Mouse (Mus musculus): Measurements from ENCODE around the gene Egln1. TPM values are rescaled to one million over a fixed set of nuclear protein-coding genes. Genes with fewer than 3 reads are reported as not detected.

The Egln1 gene
- total and polyA plus RNA-seq, 3 experiments, result 47.1 to 55.0 TPM; not detected in 1

DNA sequence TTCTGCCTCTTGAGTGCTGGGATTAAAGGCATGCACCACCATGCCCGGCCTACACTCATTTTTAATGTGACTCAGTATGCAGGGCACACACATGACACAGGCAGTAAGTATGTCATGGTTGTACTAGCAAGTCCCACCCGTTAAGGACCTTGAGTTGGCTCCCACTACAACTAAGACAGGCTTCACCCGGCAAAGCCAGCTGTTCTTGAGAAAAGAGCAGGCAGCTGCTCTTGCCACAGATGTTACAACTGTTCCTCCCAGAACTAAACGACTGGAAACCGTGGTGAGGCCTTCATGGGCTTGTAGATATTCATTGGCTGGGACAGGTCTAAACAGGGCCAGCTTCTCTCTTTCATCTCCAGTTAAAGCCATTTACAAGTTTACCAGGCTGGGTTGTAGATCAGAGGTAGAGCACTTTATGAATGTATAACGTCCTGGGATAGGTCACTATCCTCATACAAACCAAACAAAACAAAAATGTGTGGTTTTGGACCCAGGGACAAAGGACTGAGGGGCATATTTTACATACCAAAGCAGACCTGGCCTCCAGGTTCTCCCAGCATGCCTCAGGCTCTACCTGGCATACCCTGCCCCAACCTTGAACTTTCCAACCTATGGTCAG lies 21.3 kb upstream of the Egln1 start (continued):
- no peak for TF ChIP-seq USF2 (IDR thresholded peaks at IDR 0.05; ENCODE audit: borderline replicate concordance in 1 of 2, insufficient read depth in 1 of 2, low read depth in 1 of 2, low read length in 2 of 2)

DNA sequence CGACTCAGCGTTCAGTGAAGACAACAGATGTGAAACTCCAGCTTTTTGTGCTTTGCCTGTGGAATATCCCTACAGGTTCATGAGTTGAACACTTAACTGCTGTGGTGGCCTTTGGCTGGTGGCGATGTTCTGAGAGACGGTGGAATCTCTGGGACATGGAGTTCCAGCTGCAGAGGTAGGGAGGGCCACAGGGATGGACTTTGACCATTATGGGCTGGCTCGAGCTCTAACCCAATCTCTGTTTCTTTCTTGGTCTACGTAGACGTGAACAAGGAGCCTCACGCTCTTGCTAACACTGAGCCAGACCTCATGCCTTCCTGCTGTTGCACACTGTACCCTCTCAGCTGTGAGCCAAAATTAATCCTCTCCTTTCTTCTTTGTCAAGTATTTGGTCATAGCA lies 15.8 kb upstream of the Egln1 start:
- no peak for TF ChIP-seq MAFK (IDR thresholded peaks at IDR 0.05; ENCODE audit: borderline replicate concordance, low read depth, low read length)
- TF ChIP-seq E2F4 (IDR thresholded peaks at IDR 0.05; ENCODE audit: borderline replicate concordance, low read depth, low read length), result no peak
- TF ChIP-seq JUND (IDR thresholded peaks at IDR 0.05; ENCODE audit: low read depth, low read length), result no peak
- no peak for TF ChIP-seq ETS1 (IDR thresholded peaks at IDR 0.05; ENCODE audit: low read depth, low read length)
- no peak for TF ChIP-seq TBP (IDR thresholded peaks at IDR 0.05; ENCODE audit: low read depth, low read length)
- no peak for TF ChIP-seq CHD1 (IDR thresholded peaks at IDR 0.05; ENCODE audit: low read depth, low read length)
- TF ChIP-seq TAL1 (IDR thresholded peaks at IDR 0.05; ENCODE audit: low read length), result no peak
- Histone ChIP-seq H3K9me3 (replicated peaks; ENCODE audit: insufficient read depth, low read length) (no peaks in the 10 kb centered on the region), H3K79me2 (ENCODE audit: control insufficient read depth, insufficient read depth, low read length, poor library complexity) (no peaks in the 10 kb centered on the region), H3K27ac (ENCODE audit: control insufficient read depth, low read depth, low read length) (no peak overlapping the region), H3K4me1 (ENCODE audit: control insufficient read depth in 1 of 2, insufficient read depth in 2 of 2, low read length in 2 of 2) (peaks cover 0 to 3% of the 10 kb centered on the region in 2 experiments; a peak in 2 of 4 replicates), H3K27me3 (ENCODE audit: control insufficient read depth in 1 of 2, insufficient read depth in 2 of 2, low read length in 2 of 2) (no peaks in the 10 kb centered on the region), H3K9ac (ENCODE audit: control insufficient read depth, low read depth, low read length, poor library complexity, severe bottlenecking) (no peak overlapping the region), H3K36me3 (ENCODE audit: control insufficient read depth in 1 of 2, insufficient read depth in 2 of 2, low read length in 2 of 2) (no peaks in the 10 kb centered on the region), H3K4me3 (ENCODE audit: control insufficient read depth in 1 of 2, insufficient read depth in 1 of 2, low read depth in 2 of 2, low read length in 2 of 2) (no peak overlapping the region)
- no peak for DNase-seq (ENCODE audit: low read depth, low spot score)

GRCm38 (mm10) chr8:124963246-124963645 lies 14.1 kb upstream of the Egln1 start:
- Histone ChIP-seq H3K36me3 (ENCODE audit: control insufficient read depth in 1 of 2, insufficient read depth in 2 of 2, low read length in 2 of 2) (0 out of 4 replicates have a peak, but pooled peaks cover 0 to 2% of the 10 kb centered on the region in 2 experiments), H3K9ac (ENCODE audit: control insufficient read depth, low read depth, low read length, poor library complexity, severe bottlenecking) (no peak overlapping the region), H3K4me1 (ENCODE audit: control insufficient read depth in 1 of 2, insufficient read depth in 2 of 2, low read length in 2 of 2) (peaks cover 0 to 18% of the 10 kb centered on the region in 2 experiments; a peak in 3 of 4 replicates), H3K27me3 (ENCODE audit: control insufficient read depth in 1 of 2, insufficient read depth in 2 of 2, low read length in 2 of 2) (no peaks in the 10 kb centered on the region), H3K27ac (ENCODE audit: control insufficient read depth, low read depth, low read length) (no peak overlapping the region), H3K79me2 (ENCODE audit: control insufficient read depth, insufficient read depth, low read length, poor library complexity) (no peaks in the 10 kb centered on the region), H3K9me3 (replicated peaks; ENCODE audit: insufficient read depth, low read length) (no peaks in the 10 kb centered on the region), H3K4me3 (ENCODE audit: control insufficient read depth in 1 of 2, insufficient read depth in 1 of 2, low read depth in 2 of 2, low read length in 2 of 2) (no peak overlapping the region)
- TF ChIP-seq E2F4 (IDR thresholded peaks at IDR 0.05; ENCODE audit: borderline replicate concordance, low read depth, low read length) (no peak), MAZ (IDR thresholded peaks at IDR 0.05; ENCODE audit: low read depth, low read length) (no peak), JUND (IDR thresholded peaks at IDR 0.05; ENCODE audit: low read depth, low read length) (no peak)
- DNase-seq (ENCODE audit: low read depth, low spot score), result no peak

GRCm38 (mm10) chr8:124960226-124960880 lies 11.2 kb upstream of the Egln1 start:
- DNase-seq (ENCODE audit: low read depth, low spot score), result no peak
- no peak overlapping the region for H3K9ac ChIP-seq (ENCODE audit: control insufficient read depth, low read depth, low read length, poor library complexity, severe bottlenecking)
- no peaks in the 10 kb centered on the region for H3K27me3 ChIP-seq (ENCODE audit: control insufficient read depth in 1 of 2, insufficient read depth in 2 of 2, low read length in 2 of 2)
- H3K4me1 ChIP-seq (ENCODE audit: control insufficient read depth in 1 of 2, insufficient read depth in 2 of 2, low read length in 2 of 2), result peaks cover 0 to 18% of the 10 kb centered on the region in 2 experiments; a peak in 3 of 4 replicates
- H3K9me3 ChIP-seq (replicated peaks; ENCODE audit: insufficient read depth, low read length), result no peaks in the 10 kb centered on the region
- H3K4me3 ChIP-seq (ENCODE audit: control insufficient read depth in 1 of 2, insufficient read depth in 1 of 2, low read depth in 2 of 2, low read length in 2 of 2), result no peak overlapping the region
- H3K79me2 ChIP-seq (ENCODE audit: control insufficient read depth, insufficient read depth, low read length, poor library complexity), result no peaks in the 10 kb centered on the region
- TF ChIP-seq NRF1 (IDR thresholded peaks at IDR 0.05; ENCODE audit: insufficient read depth, low read depth, low read length, poor library complexity, severe bottlenecking) (no peak), UBTF (IDR thresholded peaks at IDR 0.05; ENCODE audit: borderline replicate concordance, insufficient read depth, low read depth, low read length) (no peak), EP300 (IDR thresholded peaks at IDR 0.05; ENCODE audit: low read depth in 1 of 2, low read length in 2 of 2) (no peak), USF2 (IDR thresholded peaks at IDR 0.05; ENCODE audit: borderline replicate concordance in 1 of 2, insufficient read depth in 1 of 2, low read depth in 1 of 2, low read length in 2 of 2) (no peak), ZNF384 (IDR thresholded peaks at IDR 0.05; ENCODE audit: low read depth, low read length) (no peak), CHD2 (IDR thresholded peaks at IDR 0.05; ENCODE audit: low read length) (no peak)
- 0 out of 4 replicates have a peak, but pooled peaks cover 0 to 2% of the 10 kb centered on the region in 2 experiments for H3K36me3 ChIP-seq (ENCODE audit: control insufficient read depth in 1 of 2, insufficient read depth in 2 of 2, low read length in 2 of 2)
- no peak overlapping the region for H3K27ac ChIP-seq (ENCODE audit: control insufficient read depth, low read depth, low read length)
